Mouse (Mus musculus): Measurements from ENCODE around the gene Camk2d. TPM values are rescaled to one million over a fixed set of nuclear protein-coding genes. Genes with fewer than 3 reads are reported as not detected.

Gene Camk2d
- total RNA-seq, 1 experiment: 12.4 TPM

GRCm38 (mm10) chr3:126751377-126752098, 155.4 kb downstream of the Camk2d start:
- no peak for TF ChIP-seq MAFK (IDR thresholded peaks at IDR 0.05; ENCODE audit: insufficient read depth, low read depth, low read length)
- no peak for TF ChIP-seq HCFC1 (IDR thresholded peaks at IDR 0.05; ENCODE audit: borderline replicate concordance, insufficient read depth, low read length)
- TF ChIP-seq ZC3H11A (IDR thresholded peaks at IDR 0.05; ENCODE audit: borderline replicate concordance, low read depth, low read length): no peak
- TF ChIP-seq CHD2 (IDR thresholded peaks at IDR 0.05; ENCODE audit: low read depth, low read length): no peak
- TF ChIP-seq ZNF384 (IDR thresholded peaks at IDR 0.05; ENCODE audit: low read depth, low read length): no peak

DNA sequence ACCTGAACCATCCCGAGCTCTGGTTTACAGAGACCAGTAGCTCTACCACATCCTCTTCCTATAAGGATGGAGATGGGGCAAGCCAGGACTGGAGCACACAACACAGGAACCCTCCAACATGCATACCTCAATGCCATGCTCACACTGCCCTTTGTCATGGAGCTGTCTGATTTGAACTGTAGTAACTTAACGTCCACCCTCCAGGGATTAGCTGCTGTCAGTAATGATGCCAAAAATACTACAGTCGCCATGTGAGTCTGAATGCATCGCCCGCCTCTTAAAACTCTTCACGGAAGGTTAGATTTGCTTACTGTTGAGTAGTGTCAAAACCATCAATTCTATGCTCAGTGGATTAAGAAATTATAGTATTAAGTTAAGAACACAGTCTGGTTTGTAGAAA, 156.9 kb downstream of the Camk2d start:
- no peak overlapping the region for H3K9ac ChIP-seq (ENCODE audit: insufficient read depth, low read depth, low read length, poor library complexity, severe bottlenecking)
- no peak overlapping the region for H3K27ac ChIP-seq (ENCODE audit: insufficient read depth, low read depth, low read length, poor library complexity, severe bottlenecking)
- no peak overlapping the region for H3K4me3 ChIP-seq (ENCODE audit: insufficient read depth in 1 of 2, low read depth in 1 of 2, low read length in 2 of 2, poor library complexity in 1 of 2, severe bottlenecking in 1 of 2)
- no peak for TF ChIP-seq HCFC1 (IDR thresholded peaks at IDR 0.05; ENCODE audit: borderline replicate concordance, insufficient read depth, low read length)
- no peak for TF ChIP-seq MAFK (IDR thresholded peaks at IDR 0.05; ENCODE audit: insufficient read depth, low read depth, low read length)
- TF ChIP-seq ZC3H11A (IDR thresholded peaks at IDR 0.05; ENCODE audit: borderline replicate concordance, low read depth, low read length): no peak
- TF ChIP-seq ZNF384 (IDR thresholded peaks at IDR 0.05; ENCODE audit: low read depth, low read length): no peak
- no peak for TF ChIP-seq CHD2 (IDR thresholded peaks at IDR 0.05; ENCODE audit: low read depth, low read length)
- no peaks in the 10 kb centered on the region for H3K36me3 ChIP-seq (ENCODE audit: control insufficient read depth, insufficient read depth, low read length, poor library complexity, severe bottlenecking)
- no peak for DNase-seq (ENCODE audit: low read depth, low spot score)
- no peaks in the 10 kb centered on the region for H3K9me3 ChIP-seq (ENCODE audit: control insufficient read depth, insufficient read depth, low read depth, low read length)
- no peaks in the 10 kb centered on the region for H3K4me1 ChIP-seq (ENCODE audit: control insufficient read depth in 2 of 2, insufficient read depth in 2 of 2, low read length in 2 of 2, poor library complexity in 1 of 2)
- in situ Hi-C loops (cut with MboI; ENCODE audit: low sequenced_read_pairs in 2 of 2, unreplicated experiment in 2 of 2): no loop called here

More at GRCm38 (mm10) chr3:126751377-126752098, 155.4 kb downstream of the Camk2d start:
- Histone ChIP-seq H3K36me3 (ENCODE audit: control insufficient read depth, insufficient read depth, low read length, poor library complexity, severe bottlenecking) (no peaks in the 10 kb centered on the region), H3K4me1 (ENCODE audit: control insufficient read depth in 2 of 2, insufficient read depth in 2 of 2, low read length in 2 of 2, poor library complexity in 1 of 2) (no peaks in the 10 kb centered on the region), H3K27ac (ENCODE audit: insufficient read depth, low read depth, low read length, poor library complexity, severe bottlenecking) (no peak overlapping the region), H3K9ac (ENCODE audit: insufficient read depth, low read depth, low read length, poor library complexity, severe bottlenecking) (no peak overlapping the region), H3K9me3 (ENCODE audit: control insufficient read depth, insufficient read depth, low read depth, low read length) (no peaks in the 10 kb centered on the region), H3K4me3 (ENCODE audit: insufficient read depth in 1 of 2, low read depth in 1 of 2, low read length in 2 of 2, poor library complexity in 1 of 2, severe bottlenecking in 1 of 2) (no peak overlapping the region)
- in situ Hi-C loops (cut with MboI; ENCODE audit: low sequenced_read_pairs in 2 of 2, unreplicated experiment in 2 of 2): no loop called here
- DNase-seq (ENCODE audit: low read depth, low spot score): no peak

- DNase-seq (ENCODE audit: low read depth, low spot score): no peak
- no peak overlapping the region for H3K9ac ChIP-seq (ENCODE audit: insufficient read depth, low read depth, low read length, poor library complexity, severe bottlenecking)
- H3K4me3 ChIP-seq (ENCODE audit: insufficient read depth in 1 of 2, low read depth in 1 of 2, low read length in 2 of 2, poor library complexity in 1 of 2, severe bottlenecking in 1 of 2): no peak overlapping the region
- no peaks in the 10 kb centered on the region for H3K9me3 ChIP-seq (ENCODE audit: control insufficient read depth, insufficient read depth, low read depth, low read length)
- H3K36me3 ChIP-seq (ENCODE audit: control insufficient read depth, insufficient read depth, low read length, poor library complexity, severe bottlenecking): no peaks in the 10 kb centered on the region
- in situ Hi-C loops (cut with MboI; ENCODE audit: low sequenced_read_pairs in 2 of 2, unreplicated experiment in 2 of 2): no loop called here
- H3K4me1 ChIP-seq (ENCODE audit: control insufficient read depth in 2 of 2, insufficient read depth in 2 of 2, low read length in 2 of 2, poor library complexity in 1 of 2): no peaks in the 10 kb centered on the region
- no peak overlapping the region for H3K27ac ChIP-seq (ENCODE audit: insufficient read depth, low read depth, low read length, poor library complexity, severe bottlenecking)
- TF ChIP-seq MAFK (IDR thresholded peaks at IDR 0.05; ENCODE audit: insufficient read depth, low read depth, low read length) (no peak), ZNF384 (IDR thresholded peaks at IDR 0.05; ENCODE audit: low read depth, low read length) (no peak), CHD2 (IDR thresholded peaks at IDR 0.05; ENCODE audit: low read depth, low read length) (no peak), ZC3H11A (IDR thresholded peaks at IDR 0.05; ENCODE audit: borderline replicate concordance, low read depth, low read length) (no peak), HCFC1 (IDR thresholded peaks at IDR 0.05; ENCODE audit: borderline replicate concordance, insufficient read depth, low read length) (no peak)
These were observed 162.3 kb downstream of the Camk2d start for GRCm38 (mm10) chr3:126758398-126758797.

- no peak overlapping the region for H3K27ac ChIP-seq (ENCODE audit: insufficient read depth, low read depth, low read length, poor library complexity, severe bottlenecking)
- no peaks in the 10 kb centered on the region for H3K9me3 ChIP-seq (ENCODE audit: control insufficient read depth, insufficient read depth, low read depth, low read length)
- H3K4me1 ChIP-seq (ENCODE audit: control insufficient read depth in 2 of 2, insufficient read depth in 2 of 2, low read length in 2 of 2, poor library complexity in 1 of 2): no peaks in the 10 kb centered on the region
- H3K36me3 ChIP-seq (ENCODE audit: control insufficient read depth, insufficient read depth, low read length, poor library complexity, severe bottlenecking): no peaks in the 10 kb centered on the region
- TF ChIP-seq ZC3H11A (IDR thresholded peaks at IDR 0.05; ENCODE audit: borderline replicate concordance, low read depth, low read length) (no peak), MAFK (IDR thresholded peaks at IDR 0.05; ENCODE audit: insufficient read depth, low read depth, low read length) (no peak)
- H3K4me3 ChIP-seq (ENCODE audit: insufficient read depth in 1 of 2, low read depth in 1 of 2, low read length in 2 of 2, poor library complexity in 1 of 2, severe bottlenecking in 1 of 2): no peak overlapping the region
- in situ Hi-C loops (cut with MboI; ENCODE audit: low sequenced_read_pairs in 2 of 2, unreplicated experiment in 2 of 2): no loop called here
- DNase-seq (ENCODE audit: low read depth, low spot score): no peak
- no peak overlapping the region for H3K9ac ChIP-seq (ENCODE audit: insufficient read depth, low read depth, low read length, poor library complexity, severe bottlenecking)
These were observed 164.5 kb downstream of the Camk2d start for GRCm38 (mm10) chr3:126760608-126761007.
